ENCODE assay signal across 14 mouse cellular contexts in the genomic region with DNA sequence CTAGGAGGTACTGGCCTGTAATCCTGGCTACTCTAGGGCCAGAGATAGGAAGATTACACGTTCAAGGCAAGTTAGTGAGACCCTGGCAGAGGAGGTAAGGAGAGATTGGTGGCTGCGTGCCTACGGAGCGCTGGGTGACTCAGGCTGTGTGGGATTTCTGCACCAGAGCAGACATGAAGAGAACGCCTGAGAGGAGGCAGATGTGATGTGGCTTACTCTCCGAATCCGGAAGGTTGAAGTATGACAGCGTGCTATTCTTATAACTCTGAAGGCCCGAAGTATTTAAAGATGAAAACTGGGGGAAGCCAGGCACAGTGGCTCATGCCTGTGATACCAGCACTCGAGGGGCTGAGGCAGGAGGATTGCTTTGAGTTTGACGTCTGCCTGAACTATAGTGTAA. TPM values are rescaled to one million over a fixed set of nuclear protein-coding genes. Genes with fewer than 3 reads are reported as not detected.
DNase-seq lines count a peak whose midpoint lies in the region; ATAC-seq and TF ChIP-seq lines count a peak whose summit lies in the region.
"Had no signal": no experiment of that assay in that cellular context is flagged by ENCODE, and none has a peak within 500 bp of the region (broad histone marks: within the 10 kb centered on the region; RNA-seq: fewer than 3 reads in every experiment).

No protein-coding gene starts in this region.

- no peak for DNase-seq in gastrocnemius, adult 2 months
- DNase-seq in gastrocnemius, postnatal 14 days = no peak
- peak in 1 of 2 experiments; percentile 74 for DNase-seq in layer of hippocampus, adult 2 months (ENCODE audit: low spot score in 2 of 2)
- no peak for DNase-seq in layer of hippocampus, adult 9-10 months (ENCODE audit: low spot score)
- DNase-seq in left cerebral cortex, adult 9 months (ENCODE audit: low spot score in 2 of 2) = peak; percentile 73 to 85
- DNase-seq: cerebellum, postnatal 10 days had no signal

- H3K79me2 ChIP-seq in C2C12 (ENCODE audit: control insufficient read depth, insufficient read depth) = no peaks in the 10 kb centered on the region

- peak overlapping the region; percentile 68 for H3K27ac ChIP-seq in gastrocnemius, adult 2 months
- peak overlapping the region; percentile 75 for H3K27ac ChIP-seq in layer of hippocampus, adult 2 months
- H3K27ac ChIP-seq: neural tube, embryonic 12.5 days had no signal

- TF ChIP-seq CTCF in gastrocnemius, adult 2 months (IDR thresholded peaks at IDR 0.05) = no peak
- TF ChIP-seq CTCF in layer of hippocampus, adult 2 months (conservative IDR thresholded peaks at IDR 0.05) = no peak
- TF ChIP-seq CTCF in C2C12 (IDR thresholded peaks at IDR 0.05; ENCODE audit: control insufficient read depth, insufficient read depth, insufficient read length) = no peak

- H3K4me3 ChIP-seq in gastrocnemius, adult 2 months = peak overlapping the region; percentile 43
- H3K4me3 ChIP-seq in layer of hippocampus, adult 2 months = peak overlapping the region; percentile 18; the same call in 1 of the 2 replicates
- no peak overlapping the region for H3K4me3 ChIP-seq in C2C12 (ENCODE audit: insufficient read depth, poor library complexity, severe bottlenecking)
- H3K4me3 ChIP-seq: neural tube, embryonic 12.5 days had no signal

- peak overlapping the region; percentile 25 for H3ac ChIP-seq in C2C12 (ENCODE audit: control insufficient read depth, insufficient read length, low read depth)

- intact Hi-C loops in gastrocnemius, adult 2 months (cut with DNase I) = no loop called here
- intact Hi-C loops in gastrocnemius, postnatal 14 days (cut with DNase I; ENCODE audit: low total_unique reads) = no loop called here

- H3K27me3 ChIP-seq in C2C12 (ENCODE audit: control insufficient read depth, insufficient read depth, insufficient read length) = no peaks in the 10 kb centered on the region
- H3K27me3 ChIP-seq: neural tube, embryonic 12.5 days had no signal

- ATAC-seq in megakaryocyte progenitor cell, adult 5-6 weeks (replicated peaks; ENCODE audit: poor library complexity) = no peak
- ATAC-seq in erythroblast, adult 5-6 weeks (replicated peaks; ENCODE audit: low FRiP score, poor library complexity, severe bottlenecking) = no peak
- ATAC-seq: forebrain, embryonic 14.5 days; hindbrain, embryonic 16.5 days had no signal

- peaks cover 11% of the 10 kb centered on the region for H3K36me3 ChIP-seq in C2C12 (ENCODE audit: control insufficient read depth, insufficient read depth)

- H3K79me3 ChIP-seq in C2C12 (ENCODE audit: low read depth) = no peaks in the 10 kb centered on the region

TF ChIP-seq in C2C12, 6 proteins besides CTCF, POLR2A, EP300 and RAD21:
- TF ChIP-seq FOSL1 (IDR thresholded peaks at IDR 0.05; ENCODE audit: insufficient read depth, low read length, poor library complexity, severe bottlenecking) (no peak), MYOG (IDR thresholded peaks at IDR 0.05; ENCODE audit: control insufficient read depth, extremely low read depth, insufficient read length) (no peak), USF1 (IDR thresholded peaks at IDR 0.05; ENCODE audit: low read depth) (no peak), MYOD1 (IDR thresholded peaks at IDR 0.05; ENCODE audit: control insufficient read depth, insufficient read length, low read depth) (no peak), MAX (IDR thresholded peaks at IDR 0.05) (no peak), CEBPB (IDR thresholded peaks at IDR 0.05; ENCODE audit: low read depth) (no peak)

RNA-seq across cellular contexts. Expression of a gene that starts 15.2 kb away (rescaled TPM):
- 1 to 10 TPM in 1 of 2 experiments, under 1 TPM in 1; 0.38 to 2.0 TPM for total RNA-seq in gastrocnemius, adult 2 months (2021)
- total RNA-seq in gastrocnemius, postnatal 14 days (2021) = 1 to 10 TPM in 1 of 2 experiments, under 1 TPM in 1; 0.74 to 1.1 TPM
- total RNA-seq in layer of hippocampus, adult 2 months (2021) = 10 to 100 TPM; 22.7 to 48.4 TPM
- 0.95 TPM for polyA plus RNA-seq in C2C12 (2012; fragmentation: generic; extraction: Trizol)
- 1.5 TPM in 1 of 2 replicates, not detected in the other for total RNA-seq in megakaryocyte progenitor cell, adult 5-6 weeks (2015)
- 0.10 TPM in 1 of 2 replicates, not detected in the other for total RNA-seq in megakaryocyte progenitor cell, adult 5-6 weeks (2017)
- not detected in 2 replicates for total RNA-seq in erythroblast, adult 5-6 weeks (2015; ENCODE audit: low replicate concordance)
- not detected in 2 replicates for total RNA-seq in erythroblast, adult 5-6 weeks (2017; ENCODE audit: low replicate concordance)

RNA-seq across cellular contexts. Expression of a gene that starts 28.2 kb away (rescaled TPM):
- total RNA-seq in gastrocnemius, adult 2 months (2021) = 1 to 10 TPM; 4.9 to 6.6 TPM
- total RNA-seq in gastrocnemius, postnatal 14 days (2021) = 10 to 100 TPM; 11.2 to 17.1 TPM
- total RNA-seq in layer of hippocampus, adult 2 months (2021) = 100 to 1,000 TPM; 163 to 164 TPM
- 17.5 TPM for polyA plus RNA-seq in C2C12 (2012; fragmentation: generic; extraction: Trizol)
- 0.66 and 1.2 TPM in 2 replicates for total RNA-seq in megakaryocyte progenitor cell, adult 5-6 weeks (2015)
- 1.6 and 2.6 TPM in 2 replicates for total RNA-seq in megakaryocyte progenitor cell, adult 5-6 weeks (2017)
- 0.42 TPM in 1 of 2 replicates, not detected in the other for total RNA-seq in erythroblast, adult 5-6 weeks (2015; ENCODE audit: low replicate concordance)
- 1.4 and 2.0 TPM in 2 replicates for total RNA-seq in erythroblast, adult 5-6 weeks (2017; ENCODE audit: low replicate concordance)

RNA-seq across cellular contexts. Expression of a gene that starts 51.6 kb away (rescaled TPM):
- under 1 TPM; 0.13 to 0.45 TPM for total RNA-seq in gastrocnemius, adult 2 months (2021)
- total RNA-seq in gastrocnemius, postnatal 14 days (2021) = under 1 TPM; 0.58 to 0.90 TPM
- 1 to 10 TPM; 1.2 to 1.9 TPM for total RNA-seq in layer of hippocampus, adult 2 months (2021)
- polyA plus RNA-seq in C2C12 (2012; fragmentation: generic; extraction: Trizol) = 0.97 TPM
- total RNA-seq in megakaryocyte progenitor cell, adult 5-6 weeks (2015) = 1.1 and 1.3 TPM in 2 replicates
- total RNA-seq in megakaryocyte progenitor cell, adult 5-6 weeks (2017) = 0.91 TPM in 1 of 2 replicates, not detected in the other
- total RNA-seq in erythroblast, adult 5-6 weeks (2015; ENCODE audit: low replicate concordance) = not detected in 2 replicates
- total RNA-seq in erythroblast, adult 5-6 weeks (2017; ENCODE audit: low replicate concordance) = 0.34 and 0.42 TPM in 2 replicates
- polyA plus RNA-seq: forebrain, embryonic 14.5 days had no signal

RNA-seq across cellular contexts. Expression of a gene that starts 58.1 kb away (rescaled TPM):
- total RNA-seq in gastrocnemius, adult 2 months (2021) = not detected
- not detected for total RNA-seq in gastrocnemius, postnatal 14 days (2021)
- not detected for total RNA-seq in layer of hippocampus, adult 2 months (2021)
- polyA plus RNA-seq in C2C12 (2012; fragmentation: generic; extraction: Trizol) = not detected
- not detected in 2 replicates for total RNA-seq in megakaryocyte progenitor cell, adult 5-6 weeks (2015)
- total RNA-seq in megakaryocyte progenitor cell, adult 5-6 weeks (2017) = not detected in 2 replicates
- total RNA-seq in erythroblast, adult 5-6 weeks (2015; ENCODE audit: low replicate concordance) = not detected in 2 replicates
- total RNA-seq in erythroblast, adult 5-6 weeks (2017; ENCODE audit: low replicate concordance) = not detected in 2 replicates
- total RNA-seq: adrenal gland, postnatal 36 days; layer of hippocampus, postnatal 14 days had no signal
- polyA plus RNA-seq: forebrain, embryonic 14.5 days; hindbrain, embryonic 16.5 days had no signal

Comparison
In these comparisons a context has a peak if more than half of its experiments do, and no peak if none do; other contexts are left out.
1. DNase-seq: peak in left cerebral cortex, adult 9 months (2 of 2); none in gastrocnemius, adult 2 months (single experiment), gastrocnemius, postnatal 14 days (single experiment) and layer of hippocampus, adult 9-10 months (single experiment).
2. RNA of a gene that starts 15.2 kb away (total RNA-seq): 22.7 to 48.4 TPM in layer of hippocampus, adult 2 months; 0.38 to 2.0 TPM in gastrocnemius, adult 2 months, 0.10 to 1.5 TPM in megakaryocyte progenitor cell, adult 5-6 weeks, 0.74 to 1.1 TPM in gastrocnemius, postnatal 14 days and not detected in erythroblast, adult 5-6 weeks; every median in the first group is over 4 times any median in the second.
3. RNA of a gene that starts 28.2 kb away (total RNA-seq): 163 to 164 TPM in layer of hippocampus, adult 2 months; 11.2 to 17.1 TPM in gastrocnemius, postnatal 14 days, 4.9 to 6.6 TPM in gastrocnemius, adult 2 months, 0.66 to 2.6 TPM in megakaryocyte progenitor cell, adult 5-6 weeks and 0.42 to 2.0 TPM in erythroblast, adult 5-6 weeks; every median in the first group is over 4 times any median in the second.